Mouse (Mus musculus): ENCODE data around the gene Reep6. TPM values are rescaled to one million over a fixed set of nuclear protein-coding genes. Genes with fewer than 3 reads are reported as not detected.

The Reep6 gene
- polyA plus RNA-seq, 1 experiment from 2014 or later, result 61.4 TPM

DNA sequence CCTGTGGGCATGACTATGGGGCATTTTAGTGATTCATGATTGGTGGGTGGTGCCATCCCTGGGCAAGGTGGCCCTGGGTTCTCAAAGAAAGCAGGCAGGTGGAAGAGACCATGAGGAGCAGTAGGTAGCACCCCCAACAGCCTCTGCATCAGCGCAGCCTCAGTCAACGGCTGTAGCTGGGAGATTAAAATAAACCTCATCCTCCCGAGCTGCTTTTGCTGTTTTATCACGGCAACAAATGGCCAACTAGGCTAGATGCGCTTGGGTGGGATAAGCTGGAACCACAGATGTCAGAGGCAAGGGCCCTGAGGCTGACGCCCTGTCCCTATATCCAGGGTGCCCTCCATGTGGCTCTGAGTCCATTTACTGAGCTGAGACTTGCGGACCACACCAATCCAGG lies 55.0 kb downstream of the Reep6 start:
- Histone ChIP-seq H3K9me3 (replicated peaks) (no peaks in the 10 kb centered on the region), H3K27ac (peak overlapping the region; percentile 73), H3K4me2 (peak overlapping the region; percentile 94), H3K4me1 (peaks cover 59% of the 10 kb centered on the region), H3K27me3 (replicated peaks) (peaks cover 8% of the 10 kb centered on the region; the same call in 1 of the 2 replicates), H3K4me3 (peak overlapping the region; percentile 73; the same call in 1 of the 2 replicates), H3K9ac (peak overlapping the region; percentile 80; the same call in 1 of the 2 replicates), H3K36me3 (peaks cover 33% of the 10 kb centered on the region)
- WGBS (ENCODE audit: insufficient replicate concordance), result 30% methylated on average over 7 of the region's 7 CpGs
- ATAC-seq, result peak; percentile 68

DNA sequence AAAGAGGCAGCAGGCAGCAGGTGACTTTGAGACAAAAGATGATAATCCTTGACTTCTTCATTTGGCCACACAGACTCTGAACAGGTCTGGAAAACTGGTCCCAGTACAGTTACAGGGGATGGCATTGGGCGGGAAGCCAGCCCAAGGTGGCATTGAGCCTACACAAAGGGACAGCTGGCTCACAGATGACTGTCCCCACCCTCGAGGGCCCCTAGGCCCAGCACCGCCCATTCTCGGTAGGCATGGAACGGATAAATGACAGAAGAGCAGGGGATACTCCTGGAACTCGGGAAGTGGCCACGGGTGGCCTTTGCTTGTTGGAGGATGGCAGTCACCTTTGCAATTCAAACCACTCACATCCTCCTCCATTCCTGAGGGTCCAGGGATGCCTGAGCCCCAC lies 55.6 kb downstream of the Reep6 start:
- Histone ChIP-seq H3K27me3 (replicated peaks) (peaks cover 8% of the 10 kb centered on the region; the same call in 1 of the 2 replicates), H3K27ac (peak overlapping the region; percentile 73), H3K9me3 (replicated peaks) (no peaks in the 10 kb centered on the region), H3K4me3 (peak overlapping the region; percentile 73), H3K4me2 (peak overlapping the region; percentile 94), H3K4me1 (peaks cover 59% of the 10 kb centered on the region), H3K36me3 (peaks cover 34% of the 10 kb centered on the region), H3K9ac (peak overlapping the region; percentile 80)
- 37% methylated on average over 7 of the region's 7 CpGs for WGBS (ENCODE audit: insufficient replicate concordance)
- no peak for ATAC-seq

Small RNA genes lying within 50 kb of the gene (microRNA-seq; reads per million reads assigned to microRNA genes)
- gene Gm22721, result not detected

Other genes starting within 250 kb of the Reep6 start
- gene Sbno2, start 224.4 kb upstream of the Reep6 start, polyA plus RNA-seq (2016; fragmentation: Nextera tagmentation; extraction: Ambion mirVana), result 15.0 and 15.4 TPM in 2 replicates
- gene Stk11, start 214.2 kb upstream of the Reep6 start, polyA plus RNA-seq (2016; fragmentation: Nextera tagmentation; extraction: Ambion mirVana), result 18.6 and 19.8 TPM in 2 replicates
- gene Atp5d, start 191.3 kb upstream of the Reep6 start, polyA plus RNA-seq (2016; fragmentation: Nextera tagmentation; extraction: Ambion mirVana), result 393 and 419 TPM in 2 replicates
- 0.94 and 0.96 TPM in 2 replicates for gene Cbarp, start 189.1 kb upstream of the Reep6 start, polyA plus RNA-seq (2016; fragmentation: Nextera tagmentation; extraction: Ambion mirVana)
- 5.7 and 6.3 TPM in 2 replicates for gene Midn, start 181.7 kb upstream of the Reep6 start, polyA plus RNA-seq (2016; fragmentation: Nextera tagmentation; extraction: Ambion mirVana)
- 22.1 and 27.3 TPM in 2 replicates for gene Cirbp, start 164.0 kb upstream of the Reep6 start, polyA plus RNA-seq (2016; fragmentation: Nextera tagmentation; extraction: Ambion mirVana)
- gene 1600002K03Rik, start 157.0 kb upstream of the Reep6 start, polyA plus RNA-seq (2016; fragmentation: Nextera tagmentation; extraction: Ambion mirVana), result 14.0 and 16.4 TPM in 2 replicates
- 3.1 and 3.4 TPM in 2 replicates for gene Efna2, start 150.5 kb upstream of the Reep6 start, polyA plus RNA-seq (2016; fragmentation: Nextera tagmentation; extraction: Ambion mirVana)
- gene Mum1, start 103.5 kb upstream of the Reep6 start, polyA plus RNA-seq (2016; fragmentation: Nextera tagmentation; extraction: Ambion mirVana), result 33.5 and 35.1 TPM in 2 replicates
- gene Ndufs7, start 80.8 kb upstream of the Reep6 start, polyA plus RNA-seq (2016; fragmentation: Nextera tagmentation; extraction: Ambion mirVana), result 296 and 312 TPM in 2 replicates
- gene Gamt, start 68.9 kb upstream of the Reep6 start, polyA plus RNA-seq (2016; fragmentation: Nextera tagmentation; extraction: Ambion mirVana), result 43.0 and 50.0 TPM in 2 replicates
- 44.3 and 45.9 TPM in 2 replicates for gene Dazap1, start 68.5 kb upstream of the Reep6 start, polyA plus RNA-seq (2016; fragmentation: Nextera tagmentation; extraction: Ambion mirVana)
- 872 and 920 TPM in 2 replicates for gene Rps15, start 37.5 kb upstream of the Reep6 start, polyA plus RNA-seq (2016; fragmentation: Nextera tagmentation; extraction: Ambion mirVana)
- gene Apc2, start 34.0 kb upstream of the Reep6 start, polyA plus RNA-seq (2016; fragmentation: Nextera tagmentation; extraction: Ambion mirVana), result 0.17 and 0.22 TPM in 2 replicates
- gene 2310011J03Rik, start 9.4 kb upstream of the Reep6 start, polyA plus RNA-seq (2016; fragmentation: Nextera tagmentation; extraction: Ambion mirVana), result 46.0 and 46.7 TPM in 2 replicates
- gene Pcsk4, start 455 bp upstream of the Reep6 start, polyA plus RNA-seq (2016; fragmentation: Nextera tagmentation; extraction: Ambion mirVana), result 6.9 and 7.2 TPM in 2 replicates
- gene Adamtsl5, start 18.5 kb downstream of the Reep6 start, polyA plus RNA-seq (2016; fragmentation: Nextera tagmentation; extraction: Ambion mirVana), result 2.4 and 2.9 TPM in 2 replicates
- 0.06 and 0.10 TPM in 2 replicates for gene Plk5, start 26.5 kb downstream of the Reep6 start, polyA plus RNA-seq (2016; fragmentation: Nextera tagmentation; extraction: Ambion mirVana)
- 2.1 TPM in 2 replicates for gene Mex3d, start 57.7 kb downstream of the Reep6 start, polyA plus RNA-seq (2016; fragmentation: Nextera tagmentation; extraction: Ambion mirVana)
- gene Mbd3, start 69.6 kb downstream of the Reep6 start, polyA plus RNA-seq (2016; fragmentation: Nextera tagmentation; extraction: Ambion mirVana), result 134 and 140 TPM in 2 replicates
- 594 and 628 TPM in 2 replicates for gene Uqcr11, start 76.9 kb downstream of the Reep6 start, polyA plus RNA-seq (2016; fragmentation: Nextera tagmentation; extraction: Ambion mirVana)
- gene Tcf3, start 103.7 kb downstream of the Reep6 start, polyA plus RNA-seq (2016; fragmentation: Nextera tagmentation; extraction: Ambion mirVana), result 110 and 115 TPM in 2 replicates
- 0.29 and 0.33 TPM in 2 replicates for gene Onecut3, start 164.9 kb downstream of the Reep6 start, polyA plus RNA-seq (2016; fragmentation: Nextera tagmentation; extraction: Ambion mirVana)
- 0.02 and 0.08 TPM in 2 replicates for gene Atp8b3, start 209.2 kb downstream of the Reep6 start, polyA plus RNA-seq (2016; fragmentation: Nextera tagmentation; extraction: Ambion mirVana)
- gene Rexo1, start 231.6 kb downstream of the Reep6 start, polyA plus RNA-seq (2016; fragmentation: Nextera tagmentation; extraction: Ambion mirVana), result 23.2 and 23.9 TPM in 2 replicates
- 24.0 and 24.7 TPM in 2 replicates for gene Klf16, start 247.4 kb downstream of the Reep6 start, polyA plus RNA-seq (2016; fragmentation: Nextera tagmentation; extraction: Ambion mirVana)